Mouse (Mus musculus) lung, embryonic 15.5 days (tissue): ENCODE data around the gene Ltbp2. TPM values are rescaled to one million over a fixed set of nuclear protein-coding genes. Genes with fewer than 3 reads are reported as not detected.
A peak's percentile ranks its signal among the peaks of the same experiment; 100 is the strongest.

ENCODE experiments used
- ATAC-seq: fragments of 200-750 bp; cut with Nextera tagmentation; 2 replicates; pipeline ENCODE4 v1.8.0; 2017; ENCODE audit warnings: moderate number of reproducible peaks, borderline replicate concordance; ENCODE audit not compliant: low FRiP score, low TSS enrichment; ENCODE audit errors: extremely low read depth
- H3K27ac ChIP-seq: fragments of 300-500 bp; sonication (generic); 2 replicates; pipeline ENCODE4 v1.5.1; 2015; ENCODE audit warnings: moderate library complexity, mild to moderate bottlenecking, inconsistent platforms
- H3K27me3 ChIP-seq: fragments of 300-500 bp; sonication (generic); 2 replicates; pipeline ENCODE4 v1.6.1; 2015; ENCODE audit warnings: inconsistent platforms
- H3K36me3 ChIP-seq: fragments of 300-500 bp; sonication (generic); 2 replicates; pipeline ENCODE4 v1.6.1; 2015; ENCODE audit warnings: inconsistent platforms
- H3K4me1 ChIP-seq: fragments of 300-500 bp; sonication (generic); 2 replicates; pipeline ENCODE4 v1.6.1; 2015; ENCODE audit warnings: inconsistent platforms
- H3K4me2 ChIP-seq: fragments of 300-500 bp; sonication (generic); 2 replicates; pipeline ENCODE4 v1.6.1; 2015; ENCODE audit warnings: inconsistent platforms, mild to moderate bottlenecking, moderate library complexity
- H3K4me3 ChIP-seq: fragments of 300-500 bp; sonication (generic); 2 replicates; pipeline ENCODE4 v1.5.1; 2015; ENCODE audit warnings: mild to moderate bottlenecking, inconsistent platforms
- H3K9ac ChIP-seq: fragments of 300-500 bp; sonication (generic); 2 replicates; pipeline ENCODE4 v1.6.1; 2015; ENCODE audit warnings: inconsistent platforms
- H3K9me3 ChIP-seq: fragments of 300-500 bp; sonication (generic); 2 replicates; pipeline ENCODE4 v1.6.1; 2016; ENCODE audit warnings: inconsistent platforms
- WGBS: fragments of 180-500 bp; shearing (Covaris S2); methylation state at CpG from one replicate; pipeline ENCODE4 v1.1.7; 2015; 5-methylcytosine and 5-hydroxymethylcytosine counted together
- polyA plus RNA-seq: library from polyadenylated mRNA; unstranded; fragments of >200 nt; fragmentation: Nextera tagmentation; extraction: Ambion mirVana; gene quantifications from 2 replicates; pipeline ENCODE4 v1.2.1, GENCODE M21; 2015

Ltbp2 gene
- polyA plus RNA-seq, 1 experiment from 2014 or later = 15.1 TPM

DNA sequence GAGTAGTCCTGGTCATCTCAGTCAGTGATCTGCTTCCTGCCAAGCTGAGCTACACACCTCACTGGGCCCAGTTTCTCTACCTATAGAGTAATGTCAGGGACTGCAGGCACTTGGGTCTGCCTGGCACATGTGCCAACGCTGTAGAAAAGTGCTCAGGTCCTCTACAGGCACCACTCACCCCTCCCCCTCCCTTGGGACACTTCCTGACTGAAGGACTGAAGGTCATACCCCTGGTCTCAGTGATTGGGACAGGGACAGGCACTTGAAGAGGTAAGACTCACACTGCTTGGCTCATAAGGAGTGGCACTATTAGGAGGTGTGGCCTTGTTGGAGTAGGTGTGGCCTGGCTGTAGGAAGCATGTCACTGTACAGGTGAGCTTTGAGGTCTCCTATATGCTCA is 65.5 kb downstream of the Ltbp2 start:
- H3K36me3 ChIP-seq = no peaks in the 10 kb centered on the region
- no peaks in the 10 kb centered on the region for H3K27me3 ChIP-seq
- H3K4me1 ChIP-seq = peaks cover 43% of the 10 kb centered on the region
- no peak overlapping the region for H3K27ac ChIP-seq
- ATAC-seq = no peak
- H3K9ac ChIP-seq = no peak overlapping the region
- no peak overlapping the region for H3K4me3 ChIP-seq
- no peaks in the 10 kb centered on the region for H3K9me3 ChIP-seq
- 67% methylated on average over 1 of the region's 1 CpGs for WGBS
- H3K4me2 ChIP-seq = no peak overlapping the region

- Histone ChIP-seq H3K27ac (no peak overlapping the region), H3K9me3 (no peaks in the 10 kb centered on the region), H3K9ac (no peak overlapping the region), H3K27me3 (no peaks in the 10 kb centered on the region), H3K4me2 (no peak overlapping the region), H3K4me1 (peaks cover 29% of the 10 kb centered on the region), H3K4me3 (no peak overlapping the region), H3K36me3 (no peaks in the 10 kb centered on the region)
- no peak for ATAC-seq
- 77% methylated on average over 6 of the region's 6 CpGs for WGBS
Measured at GRCm38 (mm10) chr12:84809033-84809432, 67.3 kb downstream of the Ltbp2 start.

DNA sequence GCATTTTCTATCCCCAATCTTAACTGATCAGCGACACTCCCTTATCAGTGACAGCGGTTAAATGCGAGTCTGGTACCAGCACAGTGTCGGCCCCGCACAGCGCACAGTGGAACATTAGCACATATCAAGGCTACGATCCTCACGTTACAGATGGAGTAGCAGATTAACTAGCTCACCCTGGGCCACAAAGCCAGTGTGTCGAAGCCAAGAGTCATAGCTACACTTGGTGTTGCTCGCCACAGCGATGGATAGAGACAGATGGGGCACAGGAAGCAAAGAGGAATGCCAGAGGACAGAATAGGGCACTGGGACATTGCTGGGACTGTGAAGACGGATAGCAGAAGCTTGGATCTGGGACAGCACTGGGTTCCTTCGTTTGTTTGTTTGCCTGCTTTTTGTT is 69.0 kb downstream of the Ltbp2 start:
- Histone ChIP-seq H3K4me1 (peaks cover 30% of the 10 kb centered on the region), H3K4me2 (no peak overlapping the region), H3K9me3 (no peaks in the 10 kb centered on the region), H3K27me3 (no peaks in the 10 kb centered on the region), H3K27ac (peak overlapping the region; percentile 91), H3K9ac (no peak overlapping the region), H3K36me3 (no peaks in the 10 kb centered on the region), H3K4me3 (no peak overlapping the region)
- WGBS = 45% methylated on average over 13 of the region's 13 CpGs
- no peak for ATAC-seq

DNA sequence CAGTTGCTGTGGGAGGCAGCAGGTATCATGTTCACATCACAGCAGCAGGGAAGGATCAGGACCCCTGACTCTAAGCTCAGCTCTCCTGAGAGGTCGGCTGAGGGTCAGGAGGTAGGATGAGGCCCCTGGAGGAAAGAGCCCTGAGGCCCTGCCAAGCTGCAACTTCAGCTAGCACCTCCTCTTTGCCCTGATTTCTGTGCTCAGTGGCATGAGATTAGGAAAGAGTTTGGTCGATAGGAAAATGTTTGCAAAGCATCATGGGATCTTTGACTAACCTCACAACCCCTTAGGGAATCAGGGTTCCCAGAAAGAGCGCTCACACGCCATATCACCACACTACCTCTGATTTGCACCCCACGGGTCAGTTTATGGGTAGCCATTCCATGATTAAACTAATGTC is 69.6 kb downstream of the Ltbp2 start:
- Histone ChIP-seq H3K9ac (no peak overlapping the region), H3K4me1 (peaks cover 32% of the 10 kb centered on the region), H3K27me3 (no peaks in the 10 kb centered on the region), H3K36me3 (no peaks in the 10 kb centered on the region), H3K9me3 (no peaks in the 10 kb centered on the region), H3K4me2 (no peak overlapping the region), H3K27ac (peak overlapping the region; percentile 91), H3K4me3 (no peak overlapping the region)
- no peak for ATAC-seq
- WGBS = 44% methylated on average over 5 of the region's 5 CpGs

- Histone ChIP-seq H3K9me3 (no peaks in the 10 kb centered on the region), H3K4me2 (no peak overlapping the region), H3K27ac (peak overlapping the region; percentile 91), H3K4me3 (no peak overlapping the region), H3K9ac (no peak overlapping the region), H3K36me3 (no peaks in the 10 kb centered on the region), H3K27me3 (no peaks in the 10 kb centered on the region), H3K4me1 (peaks cover 33% of the 10 kb centered on the region)
- peak; percentile 5; the same call in 1 of the 2 replicates for ATAC-seq
- 74% methylated on average over 1 of the region's 1 CpGs for WGBS
Measured at GRCm38 (mm10) chr12:84806010-84806409, 70.3 kb downstream of the Ltbp2 start.

GRCm38 (mm10) chr12:84805228-84805842 is 71.0 kb downstream of the Ltbp2 start:
- no peaks in the 10 kb centered on the region for H3K9me3 ChIP-seq
- peaks cover 38% of the 10 kb centered on the region for H3K4me1 ChIP-seq
- no peak overlapping the region for H3K9ac ChIP-seq
- WGBS = 49% methylated on average over 9 of the region's 9 CpGs
- H3K4me3 ChIP-seq = no peak overlapping the region
- H3K4me2 ChIP-seq = no peak overlapping the region
- peak overlapping the region; percentile 91 for H3K27ac ChIP-seq
- peak; percentile 93 for ATAC-seq
- H3K27me3 ChIP-seq = no peaks in the 10 kb centered on the region
- H3K36me3 ChIP-seq = no peaks in the 10 kb centered on the region

- no peak for ATAC-seq
- Histone ChIP-seq H3K4me3 (no peak overlapping the region), H3K9me3 (no peaks in the 10 kb centered on the region), H3K27ac (peak overlapping the region; percentile 38; the same call in 1 of the 2 replicates), H3K9ac (no peak overlapping the region), H3K36me3 (no peaks in the 10 kb centered on the region), H3K4me1 (peaks cover 38% of the 10 kb centered on the region), H3K27me3 (no peaks in the 10 kb centered on the region), H3K4me2 (no peak overlapping the region)
- WGBS = 88% methylated on average over 3 of the region's 3 CpGs
Measured at GRCm38 (mm10) chr12:84802625-84803024, 73.7 kb downstream of the Ltbp2 start.

- Histone ChIP-seq H3K9ac (no peak overlapping the region), H3K4me1 (peaks cover 28% of the 10 kb centered on the region), H3K9me3 (no peaks in the 10 kb centered on the region), H3K27me3 (no peaks in the 10 kb centered on the region), H3K4me2 (no peak overlapping the region), H3K4me3 (no peak overlapping the region), H3K27ac (peak overlapping the region; percentile 38), H3K36me3 (no peaks in the 10 kb centered on the region)
- WGBS = 74% methylated on average over 13 of the region's 13 CpGs
- ATAC-seq = no peak
Measured at GRCm38 (mm10) chr12:84801532-84802110, 74.7 kb downstream of the Ltbp2 start.

DNA sequence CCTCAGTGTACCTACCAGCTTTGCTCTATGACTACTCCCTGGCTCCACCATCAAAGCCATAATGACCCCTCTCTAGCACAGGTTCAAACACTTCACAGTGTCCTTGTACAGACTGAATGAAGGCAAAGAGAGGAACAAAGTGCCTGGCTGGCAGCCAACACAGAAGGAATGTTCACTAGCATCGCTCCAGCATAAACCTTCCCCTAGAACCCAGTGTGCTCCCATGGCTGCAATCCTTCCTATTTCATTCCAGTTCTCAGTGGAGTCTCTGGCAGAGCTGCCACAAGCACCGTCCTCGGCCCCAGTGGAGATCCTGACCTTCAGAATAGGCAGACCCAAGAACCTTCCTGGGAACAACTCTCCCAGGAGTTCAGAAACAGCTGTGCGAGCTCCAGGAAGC is 75.9 kb downstream of the Ltbp2 start:
- peaks cover 21% of the 10 kb centered on the region for H3K4me1 ChIP-seq
- no peak overlapping the region for H3K4me2 ChIP-seq
- no peak overlapping the region for H3K9ac ChIP-seq
- H3K27ac ChIP-seq = peak overlapping the region; percentile 85
- no peak overlapping the region for H3K4me3 ChIP-seq
- no peaks in the 10 kb centered on the region for H3K9me3 ChIP-seq
- peak; percentile 50 for ATAC-seq
- WGBS = 25% methylated on average over 4 of the region's 4 CpGs
- no peaks in the 10 kb centered on the region for H3K36me3 ChIP-seq
- no peaks in the 10 kb centered on the region for H3K27me3 ChIP-seq

- Histone ChIP-seq H3K4me2 (no peak overlapping the region), H3K36me3 (no peaks in the 10 kb centered on the region), H3K27me3 (no peaks in the 10 kb centered on the region), H3K27ac (no peak overlapping the region), H3K4me3 (no peak overlapping the region), H3K9me3 (no peaks in the 10 kb centered on the region), H3K4me1 (peaks cover 19% of the 10 kb centered on the region), H3K9ac (no peak overlapping the region)
- ATAC-seq = no peak
- 91% methylated on average over 13 of the region's 13 CpGs for WGBS
Measured at GRCm38 (mm10) chr12:84799086-84799485, 77.2 kb downstream of the Ltbp2 start.

DNA sequence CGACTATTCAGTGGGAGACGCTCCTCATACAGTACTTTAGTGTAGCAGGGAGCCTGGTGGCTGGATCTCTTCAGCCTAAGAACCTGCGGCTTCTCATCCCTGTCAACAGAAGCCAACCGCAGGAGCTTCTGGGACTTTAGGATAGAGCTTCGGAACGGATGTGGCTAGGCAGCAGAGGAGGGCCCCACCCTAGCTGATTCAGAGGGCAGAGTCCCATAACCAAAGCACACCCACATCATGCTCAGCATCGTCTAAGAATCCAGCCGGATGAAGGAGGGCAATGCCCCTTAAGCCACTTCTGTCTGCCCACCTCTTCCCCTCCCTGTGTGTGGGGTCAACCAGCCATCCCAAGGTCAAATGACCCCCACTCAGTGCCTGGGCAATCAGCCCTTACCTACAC is 81.7 kb downstream of the Ltbp2 start:
- no peaks in the 10 kb centered on the region for H3K36me3 ChIP-seq
- H3K4me3 ChIP-seq = no peak overlapping the region
- no peak overlapping the region for H3K4me2 ChIP-seq
- H3K4me1 ChIP-seq = peaks cover 4% of the 10 kb centered on the region; the same call in 1 of the 2 replicates
- ATAC-seq = no peak
- 82% methylated on average over 8 of the region's 8 CpGs for WGBS
- H3K27ac ChIP-seq = no peak overlapping the region
- H3K9ac ChIP-seq = no peak overlapping the region
- H3K9me3 ChIP-seq = no peaks in the 10 kb centered on the region
- H3K27me3 ChIP-seq = no peaks in the 10 kb centered on the region

DNA sequence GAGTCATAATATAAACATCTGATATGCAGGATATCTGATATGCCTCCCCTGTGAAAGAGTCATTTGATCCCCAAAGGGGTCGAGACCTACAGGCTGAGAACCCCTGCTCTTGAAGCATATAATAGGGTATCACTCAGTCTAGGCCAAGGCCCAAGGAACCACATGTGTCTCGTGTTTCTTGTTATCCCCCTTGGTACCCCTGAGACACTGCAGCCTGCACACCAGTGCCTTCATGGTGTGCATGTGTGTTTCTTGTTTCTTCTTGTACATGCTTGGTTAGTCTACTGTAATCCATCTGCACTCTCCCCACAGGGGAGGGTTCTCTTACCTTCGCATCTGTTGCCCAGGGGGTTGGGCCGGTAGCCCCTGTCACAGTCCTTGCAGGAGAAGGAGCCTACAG is 83.7 kb downstream of the Ltbp2 start:
- no peak for ATAC-seq
- Histone ChIP-seq H3K27me3 (0 out of 2 replicates have a peak, but pooled peaks cover 3% of the 10 kb centered on the region), H3K4me2 (no peak overlapping the region), H3K9me3 (no peaks in the 10 kb centered on the region), H3K4me3 (no peak overlapping the region), H3K27ac (no peak overlapping the region), H3K4me1 (peaks cover 4% of the 10 kb centered on the region; the same call in 1 of the 2 replicates), H3K36me3 (no peaks in the 10 kb centered on the region), H3K9ac (no peak overlapping the region)
- 81% methylated on average over 4 of the region's 4 CpGs for WGBS
